Mouse (Mus musculus) forebrain, embryonic 14.5 days (tissue): ENCODE data around the gene Gtf3c5. TPM values are rescaled to one million over a fixed set of nuclear protein-coding genes. Genes with fewer than 3 reads are reported as not detected.
A peak's percentile ranks its signal among the peaks of the same experiment; 100 is the strongest.

ENCODE experiments used
- ATAC-seq: fragments of 200-750 bp; cut with Nextera tagmentation; 2 replicates; pipeline ENCODE4 v1.8.0; 2017; ENCODE audit warnings: mild to moderate bottlenecking, moderate library complexity
- DNase-seq: peaks from one replicate; pipeline ENCODE4 v3.0.0-alpha.2; 2015; ENCODE audit warnings: low spot score
- H3K27ac ChIP-seq: fragments of 300-500 bp; sonication (generic); 2 replicates; pipeline ENCODE4 v1.5.1; 2014; ENCODE audit warnings: low read depth, mild to moderate bottlenecking, control low read depth, low read length, moderate library complexity
- H3K27me3 ChIP-seq: fragments of 300-500 bp; sonication (generic); replicated peaks from 2 replicates; pipeline ENCODE4 v1.6.1; 2014; ENCODE audit warnings: low read length, control low read depth, mixed read lengths; ENCODE audit not compliant: control insufficient read depth, insufficient read depth
- H3K36me3 ChIP-seq: fragments of 300-500 bp; sonication (generic); 2 replicates; pipeline ENCODE4 v1.6.1; 2014; ENCODE audit warnings: low read length, control low read depth; ENCODE audit not compliant: control insufficient read depth, insufficient read depth
- H3K4me1 ChIP-seq: fragments of 300-500 bp; sonication (generic); 2 replicates; pipeline ENCODE4 v1.6.1; 2014; ENCODE audit warnings: antibody characterized with exemption, low read length, control low read depth; ENCODE audit not compliant: control insufficient read depth, insufficient read depth
- H3K4me2 ChIP-seq: fragments of 300-500 bp; sonication (generic); 2 replicates; pipeline ENCODE4 v1.6.1; 2014; ENCODE audit warnings: mild to moderate bottlenecking, control low read depth, low read length
- H3K4me3 ChIP-seq: fragments of 300-500 bp; sonication (generic); 2 replicates; pipeline ENCODE4 v1.5.1; 2014; ENCODE audit warnings: low read depth, low read length, control low read depth
- H3K9ac ChIP-seq: fragments of 300-500 bp; sonication (generic); 2 replicates; pipeline ENCODE4 v1.6.1; 2014; ENCODE audit warnings: mild to moderate bottlenecking, low read length, control low read depth, moderate library complexity
- H3K9me3 ChIP-seq: fragments of 300-500 bp; sonication (generic); replicated peaks from 2 replicates; pipeline ENCODE4 v1.6.1; 2016; ENCODE audit warnings: low read length, control low read depth, mixed read lengths; ENCODE audit not compliant: control insufficient read depth
- WGBS: fragments of 180-500 bp; shearing (Covaris S2); extraction: QIAGEN DNeasy Blood & Tissue Kit; methylation state at CpG from one replicate; pipeline ENCODE4 v1.1.7; 2014; 5-methylcytosine and 5-hydroxymethylcytosine counted together
- polyA plus RNA-seq: library from polyadenylated mRNA; unstranded; fragments of >200 nt; fragmentation: Nextera tagmentation; extraction: Ambion mirVana; gene quantifications from 2 replicates; pipeline ENCODE4 v1.2.1, GENCODE M21; 2014

The Gtf3c5 gene
- polyA plus RNA-seq, 1 experiment from 2014 or later = 20.5 TPM

DNA sequence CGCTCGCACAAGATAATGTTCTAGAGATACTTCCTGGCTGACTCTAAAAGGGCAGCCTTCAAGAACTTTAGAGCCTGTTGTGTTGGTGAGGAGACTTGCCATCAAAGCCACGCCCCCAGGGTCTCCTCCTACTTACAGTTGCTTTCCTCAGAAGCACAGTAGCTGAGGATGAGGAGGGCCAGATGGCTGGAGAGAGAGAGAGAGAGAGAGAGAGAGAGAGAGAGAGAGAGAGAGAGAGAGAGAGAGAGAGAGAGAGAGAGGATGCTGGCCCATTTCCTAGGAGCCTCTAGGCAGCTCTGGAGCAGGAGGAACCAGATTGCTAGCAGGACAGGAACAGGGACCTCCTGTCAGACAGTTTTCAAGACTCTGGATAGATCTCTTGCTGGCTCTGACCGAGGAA, 47.4 kb downstream of the Gtf3c5 start:
- ATAC-seq (no peak), DNase-seq (peak; percentile 54)
- Histone ChIP-seq H3K4me3 (no peak overlapping the region), H3K9me3 (no peaks in the 10 kb centered on the region), H3K4me1 (peaks cover 79% of the 10 kb centered on the region), H3K27ac (peak overlapping the region; percentile 86), H3K36me3 (peaks cover 8% of the 10 kb centered on the region; the same call in 1 of the 2 replicates), H3K4me2 (no peak overlapping the region), H3K9ac (no peak overlapping the region), H3K27me3 (no peaks in the 10 kb centered on the region)
- 74% methylated on average over 4 of the region's 4 CpGs for WGBS

- peak overlapping the region; percentile 86 for H3K4me2 ChIP-seq
- no peaks in the 10 kb centered on the region for H3K27me3 ChIP-seq
- DNase-seq (peak; percentile 75), ATAC-seq (no peak)
- H3K4me1 ChIP-seq = peaks cover 79% of the 10 kb centered on the region
- H3K4me3 ChIP-seq = 0 out of 2 replicates have a peak overlapping the region, but pooled peaks have one; percentile 1
- H3K36me3 ChIP-seq = peaks cover 5% of the 10 kb centered on the region; the same call in 1 of the 2 replicates
- peak overlapping the region; percentile 86 for H3K27ac ChIP-seq
- WGBS = 6% methylated on average over 7 of the region's 7 CpGs
- H3K9ac ChIP-seq = no peak overlapping the region
- no peaks in the 10 kb centered on the region for H3K9me3 ChIP-seq
Measured at GRCm38 (mm10) chr2:28535650-28536049, 47.9 kb downstream of the Gtf3c5 start.

- DNase-seq (peak; percentile 31), ATAC-seq (no peak)
- peak overlapping the region; percentile 86 for H3K27ac ChIP-seq
- H3K4me1 ChIP-seq = peaks cover 76% of the 10 kb centered on the region
- H3K4me3 ChIP-seq = 0 out of 2 replicates have a peak overlapping the region, but pooled peaks have one; percentile 1
- WGBS = 43% methylated on average over 4 of the region's 4 CpGs
- H3K36me3 ChIP-seq = 0 out of 2 replicates have a peak, but pooled peaks cover under 1% of the 10 kb centered on the region
- H3K9me3 ChIP-seq = no peaks in the 10 kb centered on the region
- 0 out of 2 replicates have a peak overlapping the region, but pooled peaks have one; percentile 29 for H3K9ac ChIP-seq
- no peaks in the 10 kb centered on the region for H3K27me3 ChIP-seq
- H3K4me2 ChIP-seq = peak overlapping the region; percentile 86
Measured at GRCm38 (mm10) chr2:28535263-28535540, 48.3 kb downstream of the Gtf3c5 start.

DNA sequence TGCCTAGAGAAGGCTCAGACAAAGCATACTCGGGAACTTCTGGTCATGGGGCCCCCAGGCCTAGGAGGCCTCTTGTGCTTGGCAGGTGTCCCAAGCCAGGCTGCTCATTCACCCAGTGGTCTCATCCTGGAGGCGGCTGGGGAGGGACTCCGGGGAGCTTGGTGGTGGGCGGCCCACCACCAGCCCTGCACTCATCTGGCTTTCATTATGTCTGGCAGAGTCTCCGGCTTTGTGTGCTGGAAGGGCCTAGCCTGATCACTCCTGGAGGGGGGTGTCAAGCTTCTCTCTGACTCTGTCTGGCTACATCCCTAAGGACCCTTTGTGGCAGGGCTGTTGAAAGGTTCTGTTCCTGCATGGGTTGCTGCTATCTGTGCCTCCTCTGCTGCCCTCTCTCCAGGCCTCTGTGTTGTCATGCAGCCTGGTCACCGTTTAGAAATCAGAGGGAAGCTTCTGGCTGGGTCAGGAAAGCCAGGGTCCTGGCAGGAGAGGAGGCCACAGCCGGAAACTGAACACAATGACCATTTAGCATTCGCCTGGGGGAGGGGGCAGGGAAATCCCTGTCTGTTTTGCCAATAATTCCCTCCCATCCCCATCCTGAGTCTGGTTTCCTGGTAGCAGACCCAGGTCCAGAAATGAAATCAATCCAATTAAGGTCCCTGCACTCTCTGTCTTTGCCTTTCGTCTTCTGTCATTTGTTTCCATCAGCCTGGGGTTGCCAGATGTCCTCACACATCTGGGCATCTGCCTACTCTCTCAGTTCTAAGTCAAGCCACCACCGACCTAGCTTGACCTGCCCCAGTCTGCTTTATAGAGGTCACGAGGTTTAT, 48.9 kb downstream of the Gtf3c5 start:
- Histone ChIP-seq H3K36me3 (no peaks in the 10 kb centered on the region), H3K9ac (peak overlapping the region; percentile 74), H3K4me2 (peak overlapping the region; percentile 86), H3K27ac (peak overlapping the region; percentile 86), H3K9me3 (no peaks in the 10 kb centered on the region), H3K4me1 (peaks cover 71% of the 10 kb centered on the region), H3K4me3 (peak overlapping the region; percentile 46), H3K27me3 (no peaks in the 10 kb centered on the region)
- peak; percentile 19; the same call in 1 of the 2 replicates for ATAC-seq
- 35% methylated on average over 11 of the region's 11 CpGs for WGBS
- peak; percentile 70 for DNase-seq

DNA sequence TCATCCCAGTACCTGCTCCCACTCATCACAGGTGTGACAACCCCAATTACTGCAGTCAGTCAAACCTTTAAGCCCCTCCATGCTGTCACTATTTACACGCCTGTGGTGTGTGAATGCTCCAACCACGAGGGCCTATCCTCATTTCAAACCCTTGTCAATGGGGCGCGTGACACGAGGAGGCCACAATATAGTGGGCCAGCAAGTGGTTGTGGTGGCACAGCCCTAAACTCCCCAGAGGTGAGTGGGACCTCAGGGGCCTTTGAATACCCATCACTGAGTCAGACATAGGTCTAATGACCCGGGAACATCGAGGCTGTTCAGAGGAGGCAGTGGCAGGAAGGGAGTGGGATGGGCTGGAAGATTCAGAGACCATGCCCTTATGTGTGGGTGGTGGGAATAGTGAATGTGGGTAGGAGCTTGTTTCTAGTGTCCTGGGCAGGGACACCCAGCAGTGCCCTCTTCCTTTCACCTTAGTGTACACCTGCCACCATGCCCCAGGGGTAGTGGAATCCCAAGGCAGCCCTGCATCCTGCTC, 49.6 kb downstream of the Gtf3c5 start:
- Histone ChIP-seq H3K9me3 (no peaks in the 10 kb centered on the region), H3K36me3 (no peaks in the 10 kb centered on the region), H3K27ac (peak overlapping the region; percentile 86), H3K9ac (peak overlapping the region; percentile 74), H3K4me1 (peaks cover 64% of the 10 kb centered on the region), H3K4me3 (peak overlapping the region; percentile 46), H3K4me2 (peak overlapping the region; percentile 86), H3K27me3 (no peaks in the 10 kb centered on the region)
- WGBS = 63% methylated on average over 7 of the region's 7 CpGs
- no peak for DNase-seq
- ATAC-seq = 0 out of 2 replicates have a peak, but pooled peaks have one; percentile 1

- no peaks in the 10 kb centered on the region for H3K9me3 ChIP-seq
- peaks cover 56% of the 10 kb centered on the region for H3K4me1 ChIP-seq
- H3K27ac ChIP-seq = peak overlapping the region; percentile 39; the same call in 1 of the 2 replicates
- 4% methylated on average over 45 of the region's 49 CpGs for WGBS
- peak; percentile 91 for DNase-seq
- H3K36me3 ChIP-seq = no peaks in the 10 kb centered on the region
- peak overlapping the region; percentile 86 for H3K4me2 ChIP-seq
- H3K27me3 ChIP-seq = no peaks in the 10 kb centered on the region
- H3K9ac ChIP-seq = peak overlapping the region; percentile 74
- peak overlapping the region; percentile 46 for H3K4me3 ChIP-seq
- peak; percentile 91 for ATAC-seq
Measured at GRCm38 (mm10) chr2:28532938-28533771, 50.4 kb downstream of the Gtf3c5 start.

- Histone ChIP-seq H3K4me1 (peaks cover 38% of the 10 kb centered on the region), H3K27me3 (no peaks in the 10 kb centered on the region), H3K27ac (no peak overlapping the region), H3K4me3 (no peak overlapping the region), H3K9me3 (no peaks in the 10 kb centered on the region), H3K36me3 (no peaks in the 10 kb centered on the region), H3K9ac (no peak overlapping the region), H3K4me2 (no peak overlapping the region)
- DNase-seq (no peak), ATAC-seq (no peak)
- 64% methylated on average over 7 of the region's 7 CpGs for WGBS
Measured at GRCm38 (mm10) chr2:28530311-28530710, 53.2 kb downstream of the Gtf3c5 start.

DNA sequence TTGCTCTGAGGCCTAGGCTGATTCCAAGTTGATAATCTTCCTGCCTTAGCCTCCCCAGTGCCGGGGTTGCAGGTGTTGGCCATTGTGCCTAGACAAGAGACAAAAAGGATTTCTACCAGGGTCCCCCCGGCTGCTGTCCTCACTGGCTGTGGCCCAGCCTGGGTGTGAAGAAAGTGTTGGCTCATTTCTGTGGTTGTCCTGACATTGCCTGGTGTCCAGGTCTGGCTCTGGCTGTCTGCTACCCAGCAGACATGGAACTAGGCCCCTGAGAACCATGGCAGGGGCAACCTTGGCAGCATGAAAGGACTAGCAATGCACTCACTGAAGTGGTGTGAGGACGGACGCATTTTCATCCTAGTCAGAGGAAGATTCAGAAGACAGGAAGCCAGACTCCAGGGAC, 53.7 kb downstream of the Gtf3c5 start:
- H3K9me3 ChIP-seq = no peaks in the 10 kb centered on the region
- WGBS = 68% methylated on average over 4 of the region's 4 CpGs
- H3K27ac ChIP-seq = 0 out of 2 replicates have a peak overlapping the region, but pooled peaks have one; percentile 21
- H3K27me3 ChIP-seq = no peaks in the 10 kb centered on the region
- H3K4me3 ChIP-seq = no peak overlapping the region
- DNase-seq = no peak
- H3K36me3 ChIP-seq = no peaks in the 10 kb centered on the region
- no peak for ATAC-seq
- peaks cover 38% of the 10 kb centered on the region for H3K4me1 ChIP-seq
- no peak overlapping the region for H3K4me2 ChIP-seq
- peak overlapping the region; percentile 13; the same call in 1 of the 2 replicates for H3K9ac ChIP-seq
